20 mouse cellular contexts compared by ENCODE assay signal in the genomic region with DNA sequence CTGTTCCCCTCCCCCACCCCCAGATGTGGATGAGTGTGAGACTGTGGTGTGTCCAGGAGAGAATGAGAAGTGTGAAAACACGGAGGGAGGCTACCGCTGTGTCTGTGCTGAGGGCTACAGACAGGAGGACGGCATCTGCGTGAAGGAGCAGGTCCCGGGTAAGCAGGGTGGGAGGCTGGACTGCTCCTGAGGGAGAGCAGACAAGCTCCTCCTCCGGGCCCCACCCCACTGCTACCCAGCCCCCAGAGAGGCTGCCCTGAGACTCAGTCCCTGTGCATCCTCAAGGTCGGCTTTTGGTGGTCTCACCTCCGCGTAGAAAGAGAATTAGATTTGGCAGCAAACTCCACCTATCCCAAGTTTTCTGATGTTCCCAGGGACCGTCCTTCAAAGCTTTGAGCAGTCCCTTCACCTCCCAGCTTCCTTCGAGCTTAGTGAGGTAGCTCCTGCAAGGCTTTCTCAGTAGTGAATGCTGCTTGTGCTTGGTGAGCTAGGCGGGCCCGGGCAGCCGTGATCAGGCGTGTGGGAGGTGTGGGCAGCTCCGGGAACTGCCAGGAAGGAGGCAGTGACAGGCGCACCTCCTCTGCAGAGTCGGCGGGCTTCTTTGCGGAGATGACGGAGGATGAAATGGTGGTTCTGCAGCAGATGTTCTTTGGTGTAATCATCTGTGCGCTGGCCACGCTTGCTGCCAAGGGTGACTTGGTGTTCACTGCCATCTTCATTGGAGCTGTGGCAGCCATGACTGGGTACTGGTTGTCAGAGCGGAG. TPM values are rescaled to one million over a fixed set of nuclear protein-coding genes. Genes with fewer than 3 reads are reported as not detected.
DNase-seq lines count a peak whose midpoint lies in the region; ATAC-seq and TF ChIP-seq lines count a peak whose summit lies in the region.
"Had no signal": no experiment of that assay in that cellular context is flagged by ENCODE, and none has a peak within 500 bp of the region (broad histone marks: within the 10 kb centered on the region; RNA-seq: fewer than 3 reads in every experiment).

No protein-coding gene starts in this region.

- TF ChIP-seq EP300 in stomach, postnatal 0 days (optimal IDR thresholded peaks at IDR 0.05) = no peak

- no peak overlapping the region for H3K27ac ChIP-seq in ES-E14 (ENCODE audit: insufficient read depth, low read depth, low read length, poor library complexity, severe bottlenecking)
- H3K27ac ChIP-seq in stomach, postnatal 0 days (replicated peaks) = no peak overlapping the region
- H3K27ac ChIP-seq: forebrain, embryonic 12.5 days; hindbrain, postnatal 0 days; midbrain, embryonic 15.5 days had no signal

- H3K9me3 ChIP-seq in ES-E14 (ENCODE audit: control insufficient read depth, insufficient read depth, low read depth, low read length) = no peaks in the 10 kb centered on the region
- no peaks in the 10 kb centered on the region for H3K9me3 ChIP-seq in stomach, postnatal 0 days (ENCODE audit: control insufficient read depth, low read length)
- H3K9me3 ChIP-seq: forebrain, embryonic 12.5 days; megakaryocyte, embryonic 14.5 days; midbrain, embryonic 15.5 days had no signal

- H3K36me3 ChIP-seq in ES-E14 (ENCODE audit: control insufficient read depth, insufficient read depth, low read length, poor library complexity, severe bottlenecking) = peaks cover 3% of the 10 kb centered on the region; the same call in 1 of the 2 replicates
- H3K36me3 ChIP-seq in stomach, postnatal 0 days (ENCODE audit: control insufficient read depth, insufficient read depth, low read length) = peaks cover 7% of the 10 kb centered on the region; the same call in 1 of the 2 replicates

- H3K9ac ChIP-seq in ES-E14 (ENCODE audit: insufficient read depth, low read depth, low read length, poor library complexity, severe bottlenecking) = peak overlapping the region; percentile 6; the same call in 1 of the 2 replicates
- H3K9ac ChIP-seq in stomach, postnatal 0 days (ENCODE audit: low read length) = no peak overlapping the region
- H3K9ac ChIP-seq: forebrain, embryonic 12.5 days; liver, postnatal 0 days; midbrain, embryonic 15.5 days had no signal

- DNase-seq in layer of hippocampus, adult 18-20 months (ENCODE audit: low spot score in 2 of 2) = peak; percentile 66 to 76
- no peak for DNase-seq in layer of hippocampus, adult 9-10 months (ENCODE audit: low spot score)
- DNase-seq in ES-E14 (ENCODE audit: low read depth, low spot score) = no peak
- DNase-seq in left cerebral cortex, adult 8-10 months (ENCODE audit: low spot score in 2 of 2) = peak; percentile 59 to 74
- DNase-seq in right cerebral cortex, postnatal 25 days = peak; percentile 73
- DNase-seq in stomach, postnatal 0 days (ENCODE audit: low spot score) = no peak
- DNase-seq in heart, postnatal 10 days = no peak
- DNase-seq: B cell, adult 2 months; heart, postnatal 36 days; kidney, adult 2 months; liver; liver, postnatal 0 days; lung, postnatal 14 days had no signal

- H3K4me1 ChIP-seq in ES-E14 (ENCODE audit: control insufficient read depth in 2 of 2, insufficient read depth in 2 of 2, low read length in 2 of 2, poor library complexity in 1 of 2) = peaks cover 4 to 23% of the 10 kb centered on the region in 2 experiments
- H3K4me1 ChIP-seq in stomach, postnatal 0 days (replicated peaks; ENCODE audit: control insufficient read depth, insufficient read depth) = no peaks in the 10 kb centered on the region

- 71% methylated on average over 24 of the region's 24 CpGs for WGBS in stomach, postnatal 0 days

- in situ Hi-C loops in ES-E14 (cut with MboI; ENCODE audit: low sequenced_read_pairs in 2 of 2, unreplicated experiment in 2 of 2) = no loop called here

- TF ChIP-seq CTCF in stomach, postnatal 0 days (IDR thresholded peaks at IDR 0.05; ENCODE audit: low read depth) = no peak

- H3K4me3 ChIP-seq in ES-E14 (ENCODE audit: insufficient read depth in 1 of 2, low read depth in 1 of 2, low read length in 2 of 2, poor library complexity in 1 of 2, severe bottlenecking in 1 of 2) = peak overlapping the region; percentile 14 to 31; a peak in 2 of 4 replicates
- H3K4me3 ChIP-seq in stomach, postnatal 0 days (ENCODE audit: low read depth, low read length) = no peak overlapping the region
- H3K4me3 ChIP-seq: forebrain, embryonic 12.5 days; megakaryocyte, embryonic 14.5 days; midbrain, embryonic 15.5 days had no signal

- no peak for ATAC-seq in stomach, postnatal 0 days (ENCODE audit: low FRiP score, low TSS enrichment)
- ATAC-seq: hindbrain, postnatal 0 days; liver, postnatal 0 days; midbrain, embryonic 15.5 days had no signal

- intact Hi-C loops in heart, postnatal 10 days (cut with DNase I) = no loop called here

- H3K4me2 ChIP-seq in stomach, postnatal 0 days (replicated peaks; ENCODE audit: low read depth) = no peak overlapping the region
- H3K4me2 ChIP-seq: forebrain, embryonic 12.5 days; heart, embryonic 11.5 days; midbrain, embryonic 15.5 days had no signal

- H3K27me3 ChIP-seq in stomach, postnatal 0 days (ENCODE audit: control insufficient read depth, insufficient read depth, low read length) = no peaks in the 10 kb centered on the region

TF ChIP-seq in ES-E14, 5 proteins besides CTCF, POLR2A, EP300 and RAD21:
- TF ChIP-seq ZNF384 (IDR thresholded peaks at IDR 0.05; ENCODE audit: low read depth, low read length) = no peak
- no peak for TF ChIP-seq CHD2 (IDR thresholded peaks at IDR 0.05; ENCODE audit: low read depth, low read length)
- TF ChIP-seq MAFK (IDR thresholded peaks at IDR 0.05; ENCODE audit: insufficient read depth, low read depth, low read length) = no peak
- TF ChIP-seq ZC3H11A (IDR thresholded peaks at IDR 0.05; ENCODE audit: borderline replicate concordance, low read depth, low read length) = no peak
- no peak for TF ChIP-seq HCFC1 (IDR thresholded peaks at IDR 0.05; ENCODE audit: borderline replicate concordance, insufficient read depth, low read length)

RNA-seq across cellular contexts. Expression of gene Creld1, which starts 9.2 kb away (rescaled TPM):
- total RNA-seq in layer of hippocampus, adult 18-20 months (2021) = 100 to 1,000 TPM; 106 to 111 TPM
- total RNA-seq in ES-E14 (2012; rRNA removed) = 20.8 and 29.9 TPM in 2 replicates
- total RNA-seq in left cerebral cortex, adult 8-10 months (2022) = 100 to 1,000 TPM in 3 of 4 experiments, 10 to 100 TPM in 1; 99.3 to 110 (median 105) TPM
- polyA plus RNA-seq in stomach, postnatal 0 days (2015; fragmentation: Nextera tagmentation; extraction: Ambion mirVana) = 11.1 and 12.1 TPM in 2 replicates
- 10 to 100 TPM; 38.9 to 41.6 TPM for total RNA-seq in heart, postnatal 10 days (2021)

RNA-seq across cellular contexts. Expression of gene Prrt3, which starts 9.4 kb away (rescaled TPM):
- total RNA-seq in layer of hippocampus, adult 18-20 months (2021) = 10 to 100 TPM; 50.5 to 55.0 TPM
- 15.1 and 16.3 TPM in 2 replicates for total RNA-seq in ES-E14 (2012; rRNA removed)
- 10 to 100 TPM; 49.5 to 55.2 (median 53.5) TPM for total RNA-seq in left cerebral cortex, adult 8-10 months (2022)
- 0.36 and 0.42 TPM in 2 replicates for polyA plus RNA-seq in stomach, postnatal 0 days (2015; fragmentation: Nextera tagmentation; extraction: Ambion mirVana)
- total RNA-seq in heart, postnatal 10 days (2021) = not detected
- total RNA-seq: heart, postnatal 36 days; neutrophil, adult 5-6 weeks had no signal
- polyA plus RNA-seq: G1E had no signal

RNA-seq across cellular contexts. Expression of gene Il17rc, which starts 21.1 kb away (rescaled TPM):
- total RNA-seq in layer of hippocampus, adult 18-20 months (2021) = 1 to 10 TPM; 4.1 to 4.2 TPM
- total RNA-seq in ES-E14 (2012; rRNA removed) = 6.2 and 13.3 TPM in 2 replicates
- 1 to 10 TPM; 5.2 to 8.3 (median 5.6) TPM for total RNA-seq in left cerebral cortex, adult 8-10 months (2022)
- 70.1 and 73.6 TPM in 2 replicates for polyA plus RNA-seq in stomach, postnatal 0 days (2015; fragmentation: Nextera tagmentation; extraction: Ambion mirVana)
- 10 to 100 TPM in 1 of 2 experiments, 1 to 10 TPM in 1; 8.9 to 11.3 TPM for total RNA-seq in heart, postnatal 10 days (2021)
- total RNA-seq: G1E; neutrophil, adult 5-6 weeks had no signal

RNA-seq across cellular contexts. Expression of gene Il17re, which starts 34.0 kb away (rescaled TPM):
- under 1 TPM in 1 of 2 experiments, not detected in 1; 0.18 TPM for total RNA-seq in layer of hippocampus, adult 18-20 months (2021)
- total RNA-seq in ES-E14 (2012; rRNA removed) = 0.80 and 3.0 TPM in 2 replicates
- total RNA-seq in left cerebral cortex, adult 8-10 months (2022) = under 1 TPM; 0.24 to 0.74 (median 0.58) TPM
- 25.5 and 30.6 TPM in 2 replicates for polyA plus RNA-seq in stomach, postnatal 0 days (2015; fragmentation: Nextera tagmentation; extraction: Ambion mirVana)
- 1 to 10 TPM; 1.1 to 1.2 TPM for total RNA-seq in heart, postnatal 10 days (2021)
- polyA plus RNA-seq: G1E had no signal

RNA-seq across cellular contexts. Expression of gene Emc3, which starts 39.2 kb away (rescaled TPM):
- 10 to 100 TPM; 77.4 to 78.1 TPM for total RNA-seq in layer of hippocampus, adult 18-20 months (2021)
- total RNA-seq in ES-E14 (2012; rRNA removed) = 71.2 and 74.1 TPM in 2 replicates
- 10 to 100 TPM; 67.2 to 73.2 (median 69.3) TPM for total RNA-seq in left cerebral cortex, adult 8-10 months (2022)
- 78.4 and 78.5 TPM in 2 replicates for polyA plus RNA-seq in stomach, postnatal 0 days (2015; fragmentation: Nextera tagmentation; extraction: Ambion mirVana)
- 10 to 100 TPM; 62.2 to 64.0 TPM for total RNA-seq in heart, postnatal 10 days (2021)

Comparison
In these comparisons a context has a peak if more than half of its experiments do, and no peak if none do; other contexts are left out.
1. DNase-seq: peak in layer of hippocampus, adult 18-20 months (2 of 2), left cerebral cortex, adult 8-10 months (2 of 2) and right cerebral cortex, postnatal 25 days (single experiment); none in layer of hippocampus, adult 9-10 months (single experiment), ES-E14 (single experiment), stomach, postnatal 0 days (single experiment) and heart, postnatal 10 days (0 of 2).
2. RNA of gene Prrt3, which starts 9.4 kb away (total RNA-seq): 50.5 to 55.0 TPM in layer of hippocampus, adult 18-20 months, 49.5 to 55.2 TPM in left cerebral cortex, adult 8-10 months and 15.1 to 16.3 TPM in ES-E14; not detected in heart, postnatal 10 days; every median in the first group is over 10 times any median in the second.